Mouse (Mus musculus) erythroblast, embryonic 14.5 days (primary cell): ENCODE data around the gene Arl6.

ENCODE experiments used
- GATA1 ChIP-seq: IDR thresholded peaks from 2 replicates; pipeline ENCODE4 v1.6.1; 2012; ENCODE audit warnings: low read length, inconsistent platforms, mixed read lengths
- TAL1 ChIP-seq: IDR thresholded peaks from 3 replicates; pipeline ENCODE4 v1.6.1; 2012; ENCODE audit warnings: low read length, inconsistent platforms, mixed read lengths

DNA sequence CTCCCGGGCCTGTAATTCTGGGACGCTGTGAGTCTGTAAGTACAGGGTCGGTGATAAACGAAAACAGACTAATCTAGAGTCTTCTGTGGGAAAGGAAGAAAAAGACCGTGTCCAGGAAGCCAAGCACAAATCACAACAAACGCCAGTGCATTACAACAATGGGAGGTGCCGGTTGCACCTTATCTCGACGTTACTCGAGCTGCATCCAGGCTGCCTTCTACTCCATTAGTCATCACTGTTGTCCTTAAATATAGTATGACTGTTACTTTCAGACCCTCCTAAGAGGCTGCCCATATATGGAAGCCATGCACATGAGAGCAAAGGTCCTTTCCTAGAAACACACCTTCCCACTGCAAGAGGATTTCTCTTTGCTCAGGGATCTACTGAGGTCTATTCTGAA is 51.4 kb downstream of the Arl6 start:
- TF ChIP-seq GATA1, result no peak
- TF ChIP-seq TAL1, result no peak
